Mouse (Mus musculus) T-helper 1 cell (primary cell): ENCODE measurements around the gene Ttc4.

ENCODE experiments used
- in situ Hi-C: fragments of 300-600 bp; cut with MboI, MseI; formaldehyde crosslinking; loops from one replicate; pipeline ENCODE4 v1.15.1; 2025; ENCODE audit warnings: high pct_unique_total_duplicates

Gene Ttc4

DNA sequence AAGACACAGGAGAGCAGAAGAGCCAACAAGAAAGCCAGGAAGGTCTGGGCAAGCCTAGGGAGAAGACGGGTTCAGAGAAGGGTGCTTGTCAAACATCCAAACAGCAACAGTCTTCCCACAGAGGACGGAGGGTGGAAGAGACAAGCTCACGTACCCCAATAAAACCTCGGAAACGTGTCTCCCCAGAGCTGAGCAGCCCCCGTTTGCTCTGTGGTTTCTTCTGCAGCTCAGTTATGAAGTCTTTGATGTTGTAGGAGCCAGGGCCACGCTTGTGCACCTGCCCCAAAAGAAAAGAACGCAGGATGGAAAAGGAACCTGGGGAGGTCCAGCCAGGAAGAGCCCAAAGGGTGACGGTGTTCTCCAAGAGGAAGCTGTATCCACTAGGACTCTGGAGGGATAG lies 63.9 kb downstream of the Ttc4 start:
- in situ Hi-C loops: no loop called here

DNA sequence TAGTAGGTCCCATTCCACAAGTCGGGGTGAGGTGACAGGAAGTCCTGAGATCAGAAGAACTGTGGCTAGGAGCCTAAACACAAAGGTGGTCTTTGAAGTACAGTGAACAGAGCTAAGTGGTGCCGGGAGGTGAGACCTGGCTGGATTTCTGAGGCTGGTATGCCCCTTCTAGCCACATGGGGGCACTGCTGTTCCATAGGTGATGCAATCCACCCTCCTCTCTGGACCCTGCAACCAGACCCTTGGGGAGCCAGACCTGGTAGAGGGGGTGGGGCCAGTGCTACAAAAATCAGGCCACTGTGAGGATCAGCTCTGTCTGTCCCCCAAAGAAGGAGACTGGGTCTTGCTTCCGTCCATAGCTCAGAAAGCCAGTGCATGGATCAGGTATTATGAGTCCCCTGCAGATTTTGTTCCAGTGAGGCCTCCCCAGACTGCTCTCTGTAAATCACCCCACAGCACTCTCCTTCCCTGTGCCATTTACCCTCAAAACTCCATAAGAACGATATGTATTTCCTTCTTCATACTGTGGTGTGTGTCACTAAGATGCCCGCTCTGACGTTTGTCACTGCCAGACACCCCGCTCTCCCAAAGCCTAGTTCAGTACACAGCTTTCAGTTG lies 64.5 kb downstream of the Ttc4 start:
- in situ Hi-C loops: no loop called here

DNA sequence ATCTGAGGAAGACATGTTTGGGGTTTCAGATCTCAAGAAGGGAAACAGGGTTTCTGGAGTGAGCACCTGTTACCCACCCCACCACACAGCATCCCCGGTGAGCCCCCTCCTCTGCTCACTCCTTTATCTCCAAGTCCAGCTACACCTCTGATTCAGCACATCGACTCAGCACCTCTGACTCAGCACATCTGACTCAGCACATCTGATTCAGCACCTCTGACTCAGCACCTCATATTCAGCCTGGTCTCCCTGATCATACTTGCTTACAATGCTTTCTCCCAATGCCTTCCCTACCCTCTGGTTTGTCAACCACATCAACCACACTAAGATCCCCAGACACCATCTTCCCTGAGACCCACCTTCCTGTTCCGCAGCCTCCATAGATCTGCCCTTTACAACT lies 65.2 kb downstream of the Ttc4 start:
- in situ Hi-C loops: no loop called here

DNA sequence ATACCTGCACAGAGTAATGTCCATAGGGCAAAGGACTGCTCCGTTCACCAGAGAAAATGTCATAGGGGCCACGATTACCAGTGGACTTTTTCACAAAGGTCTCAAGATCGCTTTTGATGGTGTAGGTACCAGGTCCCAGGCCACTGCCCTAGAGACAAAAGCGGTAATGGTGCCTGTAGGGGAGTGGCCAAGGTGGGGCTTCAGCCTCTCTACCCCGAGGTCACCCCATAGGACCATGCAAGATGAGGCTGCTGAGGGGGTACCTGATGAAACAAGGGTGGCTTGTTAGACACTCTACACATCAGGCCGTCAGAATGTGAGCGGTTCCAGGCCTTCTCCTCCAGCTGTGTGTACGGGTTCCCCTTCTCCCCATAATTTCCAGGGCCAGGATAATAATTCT lies 65.6 kb downstream of the Ttc4 start:
- in situ Hi-C loops: no loop called here
